Mouse (Mus musculus) thymus, postnatal 10 days (tissue): ENCODE data around the gene AI597479.

Experiments
- DNase-seq, 2 experiments: peaks; one replicate each; pipeline ENCODE4 v3.0.0; 2021; ENCODE audit warnings: low spot score in 2 of 2

AI597479 gene

GRCm38 (mm10) chr1:43098031-43098984 lies at the start of gene AI597479, which contains the start of gene Tgfbrap1:
Gene AI597479 (plus strand): TSS chr1:43098710.
Gene Tgfbrap1 (minus strand): TSS chr1:43098637.
- DNase-seq = peak; percentile 88 to 92

- no peak for DNase-seq
These were observed 46.6 kb upstream of the AI597479 start for GRCm38 (mm10) chr1:43051903-43052302.

- peak; percentile 7 to 47 for DNase-seq
These were observed 32.7 kb upstream of the AI597479 start for GRCm38 (mm10) chr1:43065615-43066310.

- DNase-seq = no peak
These were observed 31.9 kb upstream of the AI597479 start for GRCm38 (mm10) chr1:43066573-43066972.

GRCm38 (mm10) chr1:43067551-43067950 lies 31.0 kb upstream of the AI597479 start:
- no peak for DNase-seq

GRCm38 (mm10) chr1:43070726-43071125 lies 27.8 kb upstream of the AI597479 start:
- no peak for DNase-seq

- no peak for DNase-seq
These were observed 26.5 kb upstream of the AI597479 start for GRCm38 (mm10) chr1:43072028-43072427.

GRCm38 (mm10) chr1:43072561-43072960 lies 25.9 kb upstream of the AI597479 start:
- no peak for DNase-seq

- no peak for DNase-seq
These were observed 23.7 kb upstream of the AI597479 start for GRCm38 (mm10) chr1:43074791-43075190.

- DNase-seq = no peak
These were observed 20.4 kb upstream of the AI597479 start for GRCm38 (mm10) chr1:43078124-43078523.

- DNase-seq = no peak
These were observed 15.6 kb upstream of the AI597479 start for GRCm38 (mm10) chr1:43082946-43083345.

- DNase-seq = no peak
These were observed 8.1 kb upstream of the AI597479 start for GRCm38 (mm10) chr1:43090418-43090817.

GRCm38 (mm10) chr1:43091306-43092055 lies 7.0 kb upstream of the AI597479 start:
- no peak for DNase-seq

GRCm38 (mm10) chr1:43092056-43093015 lies 6.2 kb upstream of the AI597479 start:
- DNase-seq = peak; percentile 49

GRCm38 (mm10) chr1:43094206-43094605 lies 4.3 kb upstream of the AI597479 start:
- no peak for DNase-seq

- DNase-seq = no peak
These were observed 10.2 kb downstream of the AI597479 start for GRCm38 (mm10) chr1:43108729-43109128.

- peak; percentile 41 to 74 for DNase-seq
These were observed 12.0 kb downstream of the AI597479 start for GRCm38 (mm10) chr1:43110556-43110955.

- DNase-seq = peak in 1 of 2 experiments; percentile 49
These were observed 14.4 kb downstream of the AI597479 start for GRCm38 (mm10) chr1:43112882-43113281.

- DNase-seq = no peak
These were observed 18.9 kb downstream of the AI597479 start for GRCm38 (mm10) chr1:43117435-43117834.

- DNase-seq = no peak
These were observed 22.4 kb downstream of the AI597479 start for GRCm38 (mm10) chr1:43120950-43121349.

- no peak for DNase-seq
These were observed 24.1 kb downstream of the AI597479 start for GRCm38 (mm10) chr1:43122616-43123015.
